Mouse (Mus musculus): ENCODE measurements at regions not wholly inside any gene's neighbourhood (a gene's known extent, or its start where the extent isn't known, plus 50 kb on each side); places are given as distances from the start of the nearest gene placed in this dataset.

DNA sequence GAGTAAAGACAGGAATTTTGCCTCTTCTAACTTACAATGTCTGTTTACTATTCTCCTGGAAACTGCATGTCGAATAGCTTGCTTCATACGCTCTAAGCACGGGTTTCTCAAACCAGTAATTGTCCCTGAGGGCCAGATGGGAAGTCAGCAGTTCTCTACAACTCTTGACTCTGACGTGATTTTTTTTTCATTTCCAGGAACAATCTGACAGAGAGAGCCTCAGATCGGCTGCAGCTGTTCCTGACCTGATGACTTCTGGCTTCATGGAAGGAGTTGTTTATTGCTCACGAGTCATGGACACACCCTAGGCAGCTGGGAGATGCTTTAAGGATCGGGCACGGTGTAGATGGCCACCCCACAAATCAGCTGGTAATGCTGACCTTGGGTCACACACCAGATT, 162.9 kb upstream of the Sdk2 start:
- TF ChIP-seq POLR2A (IDR thresholded peaks at IDR 0.05; ENCODE audit: low read depth, low read length): no peak
- TF ChIP-seq UBTF (IDR thresholded peaks at IDR 0.05; ENCODE audit: low read depth, low read length): no peak
- no peak for TF ChIP-seq NELFE (IDR thresholded peaks at IDR 0.05; ENCODE audit: low read depth, low read length)
- no peak for TF ChIP-seq ZC3H11A (IDR thresholded peaks at IDR 0.05; ENCODE audit: low read depth, low read length)
- TF ChIP-seq USF1 (IDR thresholded peaks at IDR 0.05; ENCODE audit: low read depth, low read length): no peak
- no peak for TF ChIP-seq EP300 (IDR thresholded peaks at IDR 0.05; ENCODE audit: low read length)
- no peak for TF ChIP-seq JUN (IDR thresholded peaks at IDR 0.05; ENCODE audit: insufficient read depth, low read depth, low read length)
- no peak for TF ChIP-seq MAX (IDR thresholded peaks at IDR 0.05; ENCODE audit: low read length)
- TF ChIP-seq MAZ (IDR thresholded peaks at IDR 0.05; ENCODE audit: low read depth, low read length): no peak

Data from CH12.LX (cell line).